Mouse (Mus musculus): ENCODE measurements at regions not wholly inside any gene's neighbourhood (a gene's known extent, or its start where the extent isn't known, plus 50 kb on each side); places are given as distances from the start of the nearest gene placed in this dataset.

DNA sequence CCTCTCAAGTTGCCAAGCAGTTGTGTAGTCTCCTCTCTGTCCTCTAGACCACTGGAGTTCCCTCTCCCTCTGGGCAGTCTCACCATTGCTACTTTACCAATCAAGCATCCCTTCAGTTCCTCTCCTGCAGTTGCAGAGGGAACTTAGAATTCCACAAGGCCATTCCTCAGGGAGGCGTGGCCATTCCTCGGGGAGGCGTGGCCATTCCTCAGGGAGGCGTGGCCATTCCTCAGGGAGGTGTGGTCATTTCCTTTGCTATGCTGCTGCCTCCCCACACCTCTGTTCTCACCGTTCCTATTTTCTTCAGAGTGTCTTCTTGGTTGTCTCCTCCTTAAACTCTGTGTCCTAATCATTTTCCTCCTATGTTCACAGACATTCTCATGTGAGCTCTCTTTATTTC is 102.8 kb upstream of the Wdr3 start:
- no peak overlapping the region for H3K27ac ChIP-seq (ENCODE audit: low read length)
- no peak overlapping the region for H3K4me2 ChIP-seq (ENCODE audit: low read depth, low read length)
- no peaks in the 10 kb centered on the region for H3K4me1 ChIP-seq (ENCODE audit: control insufficient read depth, low read depth, low read length)
- no peak for ATAC-seq (ENCODE audit: low read depth)
- H3K9me3 ChIP-seq (replicated peaks; ENCODE audit: control insufficient read depth, low read length) = no peaks in the 10 kb centered on the region
- H3K9ac ChIP-seq (ENCODE audit: low read depth, low read length) = no peak overlapping the region
- no peaks in the 10 kb centered on the region for H3K27me3 ChIP-seq (ENCODE audit: control insufficient read depth, insufficient read depth, low read depth, low read length)
- H3K4me3 ChIP-seq (ENCODE audit: low read depth, low read length) = no peak overlapping the region
- no peaks in the 10 kb centered on the region for H3K36me3 ChIP-seq (ENCODE audit: control insufficient read depth, insufficient read depth)
- 36% methylated on average over 5 of the region's 5 CpGs for WGBS (ENCODE audit: insufficient replicate concordance)
